Mouse (Mus musculus): ENCODE data around the gene Gm1113. TPM values are rescaled to one million over a fixed set of nuclear protein-coding genes. Genes with fewer than 3 reads are reported as not detected.
A peak's percentile ranks its signal among the peaks of the same experiment; 100 is the strongest.

Gene Gm1113
- polyA plus RNA-seq, 1 experiment from 2014 or later = not detected

DNA sequence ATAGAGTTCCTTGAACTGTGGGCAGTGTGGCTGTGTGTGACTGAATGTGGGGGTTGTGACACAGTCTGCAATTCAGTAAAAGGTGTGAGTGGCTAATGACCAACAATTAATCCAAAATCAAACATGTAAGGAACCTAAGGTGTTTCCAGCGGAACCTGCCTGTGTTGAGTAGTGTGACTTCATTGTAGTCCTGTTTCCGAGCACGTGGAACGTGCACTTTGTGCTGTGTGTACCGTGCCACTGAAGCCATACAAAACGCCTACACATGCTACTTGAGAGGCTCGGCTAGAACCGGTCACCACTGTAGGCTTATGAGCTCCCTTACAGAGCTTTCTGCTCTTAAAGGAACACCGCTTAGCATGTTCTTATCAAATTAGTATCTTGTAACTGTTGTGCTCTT is 30.4 kb upstream of the Gm1113 start:
- Histone ChIP-seq H3K36me3 (replicated peaks; ENCODE audit: control insufficient read depth, insufficient read depth, low read depth, low read length) (no peaks in the 10 kb centered on the region), H3K9me3 (replicated peaks; ENCODE audit: control insufficient read depth, low read length) (no peaks in the 10 kb centered on the region), H3K4me3 (ENCODE audit: low read depth, low read length) (no peak overlapping the region), H3K4me2 (ENCODE audit: low read depth, low read length) (no peak overlapping the region), H3K27me3 (ENCODE audit: control insufficient read depth, insufficient read depth, low read length) (no peaks in the 10 kb centered on the region), H3K27ac (replicated peaks; ENCODE audit: low read depth, low read length) (no peak overlapping the region), H3K9ac (replicated peaks; ENCODE audit: low read length) (no peak overlapping the region), H3K4me1 (ENCODE audit: control insufficient read depth, insufficient read depth, low read length) (no peaks in the 10 kb centered on the region)
- DNase-seq (ENCODE audit: low spot score) (no peak), ATAC-seq (replicated peaks; ENCODE audit: insufficient number of reproducible peaks, low FRiP score, low TSS enrichment, low read depth) (no peak)
- 83% methylated on average over 9 of the region's 9 CpGs for WGBS

DNA sequence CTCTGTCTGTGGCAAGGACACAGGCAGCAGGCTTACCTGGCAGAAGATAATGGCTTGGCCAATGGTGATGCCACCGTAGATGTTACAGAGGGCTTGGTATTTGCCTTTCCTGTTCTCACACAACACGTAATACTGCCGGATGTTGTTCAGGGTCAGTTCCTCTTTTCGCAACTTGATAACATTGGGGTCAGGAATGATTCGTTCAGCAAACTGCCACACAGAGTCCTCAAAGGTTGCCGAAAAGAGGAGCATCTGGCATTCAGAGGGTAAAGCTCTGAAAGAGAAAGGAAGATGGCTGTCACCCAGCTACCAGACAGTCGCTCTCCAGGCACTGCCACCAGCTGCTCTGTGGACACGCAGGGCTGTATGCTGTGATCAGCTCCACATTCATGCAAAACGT is 28.7 kb upstream of the Gm1113 start:
- 84% methylated on average over 9 of the region's 9 CpGs for WGBS
- no peak for DNase-seq (ENCODE audit: low spot score)
- H3K4me1 ChIP-seq (ENCODE audit: control insufficient read depth, insufficient read depth, low read length) = no peaks in the 10 kb centered on the region
- no peaks in the 10 kb centered on the region for H3K36me3 ChIP-seq (replicated peaks; ENCODE audit: control insufficient read depth, insufficient read depth, low read depth, low read length)
- H3K9ac ChIP-seq (replicated peaks; ENCODE audit: low read length) = no peak overlapping the region
- no peak overlapping the region for H3K4me2 ChIP-seq (ENCODE audit: low read depth, low read length)
- ATAC-seq (replicated peaks; ENCODE audit: insufficient number of reproducible peaks, low FRiP score, low TSS enrichment, low read depth) = no peak
- no peak overlapping the region for H3K27ac ChIP-seq (replicated peaks; ENCODE audit: low read depth, low read length)
- H3K9me3 ChIP-seq (replicated peaks; ENCODE audit: control insufficient read depth, low read length) = no peaks in the 10 kb centered on the region
- no peaks in the 10 kb centered on the region for H3K27me3 ChIP-seq (ENCODE audit: control insufficient read depth, insufficient read depth, low read length)
- H3K4me3 ChIP-seq (ENCODE audit: low read depth, low read length) = no peak overlapping the region

DNA sequence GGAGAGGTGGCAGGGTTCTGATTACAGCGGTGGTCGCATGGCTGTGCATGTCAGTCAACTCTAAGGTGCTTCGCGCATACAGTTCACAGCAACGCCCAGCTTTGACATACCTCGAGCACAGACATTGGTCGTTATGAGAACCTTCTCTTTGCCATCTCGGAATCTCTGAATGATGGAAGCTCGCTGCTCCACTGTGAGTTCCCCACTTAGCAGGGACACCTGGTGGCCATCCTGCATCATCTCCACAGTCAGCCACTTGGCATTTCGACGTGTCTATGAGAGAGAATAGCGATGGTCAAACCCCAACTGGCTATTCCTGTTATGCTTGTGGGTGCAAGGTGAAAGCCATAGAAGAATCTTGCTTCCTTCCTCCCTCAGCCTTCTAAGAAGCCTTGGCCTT is 27.6 kb upstream of the Gm1113 start:
- no peak overlapping the region for H3K27ac ChIP-seq (replicated peaks; ENCODE audit: low read depth, low read length)
- DNase-seq (ENCODE audit: low spot score) = no peak
- H3K9me3 ChIP-seq (replicated peaks; ENCODE audit: control insufficient read depth, low read length) = no peaks in the 10 kb centered on the region
- 72% methylated on average over 12 of the region's 12 CpGs for WGBS
- H3K27me3 ChIP-seq (ENCODE audit: control insufficient read depth, insufficient read depth, low read length) = no peaks in the 10 kb centered on the region
- H3K4me1 ChIP-seq (ENCODE audit: control insufficient read depth, insufficient read depth, low read length) = no peaks in the 10 kb centered on the region
- H3K36me3 ChIP-seq (replicated peaks; ENCODE audit: control insufficient read depth, insufficient read depth, low read depth, low read length) = no peaks in the 10 kb centered on the region
- ATAC-seq (replicated peaks; ENCODE audit: insufficient number of reproducible peaks, low FRiP score, low TSS enrichment, low read depth) = no peak
- no peak overlapping the region for H3K4me3 ChIP-seq (ENCODE audit: low read depth, low read length)
- H3K4me2 ChIP-seq (ENCODE audit: low read depth, low read length) = no peak overlapping the region
- H3K9ac ChIP-seq (replicated peaks; ENCODE audit: low read length) = no peak overlapping the region

DNA sequence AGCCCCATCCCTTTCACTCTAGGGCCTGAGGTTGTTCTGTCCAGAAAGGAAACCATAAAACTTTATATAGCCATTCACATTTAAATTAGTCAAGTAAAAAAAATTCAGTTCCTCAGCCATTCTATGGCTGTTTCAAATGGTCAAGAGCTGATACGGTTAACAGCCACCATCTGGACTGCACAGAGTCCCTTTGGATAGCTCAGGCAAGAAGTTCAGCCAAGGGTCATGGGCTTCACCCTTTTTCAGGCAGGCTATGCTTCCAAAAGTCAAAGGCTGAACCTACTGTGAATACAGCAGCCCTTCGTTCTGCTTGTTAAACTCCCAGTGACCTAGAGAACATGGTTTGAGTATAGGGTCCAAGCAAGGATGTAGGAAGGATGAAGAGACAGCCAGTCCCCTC is 26.6 kb upstream of the Gm1113 start:
- no peak for DNase-seq (ENCODE audit: low spot score)
- H3K4me3 ChIP-seq (ENCODE audit: low read depth, low read length) = no peak overlapping the region
- no peaks in the 10 kb centered on the region for H3K9me3 ChIP-seq (replicated peaks; ENCODE audit: control insufficient read depth, low read length)
- H3K36me3 ChIP-seq (replicated peaks; ENCODE audit: control insufficient read depth, insufficient read depth, low read depth, low read length) = no peaks in the 10 kb centered on the region
- no peak for ATAC-seq (replicated peaks; ENCODE audit: insufficient number of reproducible peaks, low FRiP score, low TSS enrichment, low read depth)
- 76% methylated on average over 2 of the region's 2 CpGs for WGBS
- H3K4me1 ChIP-seq (ENCODE audit: control insufficient read depth, insufficient read depth, low read length) = no peaks in the 10 kb centered on the region
- no peak overlapping the region; the same call in 1 of the 2 replicates for H3K9ac ChIP-seq (replicated peaks; ENCODE audit: low read length)
- H3K27ac ChIP-seq (replicated peaks; ENCODE audit: low read depth, low read length) = no peak overlapping the region
- H3K4me2 ChIP-seq (ENCODE audit: low read depth, low read length) = no peak overlapping the region
- H3K27me3 ChIP-seq (ENCODE audit: control insufficient read depth, insufficient read depth, low read length) = no peaks in the 10 kb centered on the region

- no peak overlapping the region for H3K27ac ChIP-seq (replicated peaks; ENCODE audit: low read depth, low read length)
- no peaks in the 10 kb centered on the region for H3K4me1 ChIP-seq (ENCODE audit: control insufficient read depth, insufficient read depth, low read length)
- no peaks in the 10 kb centered on the region for H3K27me3 ChIP-seq (ENCODE audit: control insufficient read depth, insufficient read depth, low read length)
- ATAC-seq (replicated peaks; ENCODE audit: insufficient number of reproducible peaks, low FRiP score, low TSS enrichment, low read depth) (no peak), DNase-seq (ENCODE audit: low spot score) (no peak)
- H3K36me3 ChIP-seq (replicated peaks; ENCODE audit: control insufficient read depth, insufficient read depth, low read depth, low read length) = no peaks in the 10 kb centered on the region
- H3K4me3 ChIP-seq (ENCODE audit: low read depth, low read length) = no peak overlapping the region
- no peaks in the 10 kb centered on the region for H3K9me3 ChIP-seq (replicated peaks; ENCODE audit: control insufficient read depth, low read length)
- H3K4me2 ChIP-seq (ENCODE audit: low read depth, low read length) = no peak overlapping the region
- 84% methylated on average over 14 of the region's 14 CpGs for WGBS
- no peak overlapping the region for H3K9ac ChIP-seq (replicated peaks; ENCODE audit: low read length)
Measured at GRCm38 (mm10) chr9:35543099-35543860, 25.2 kb upstream of the Gm1113 start.

- H3K4me3 ChIP-seq (ENCODE audit: low read depth, low read length) = no peak overlapping the region
- no peak for ATAC-seq (replicated peaks; ENCODE audit: insufficient number of reproducible peaks, low FRiP score, low TSS enrichment, low read depth)
- no peaks in the 10 kb centered on the region for H3K9me3 ChIP-seq (replicated peaks; ENCODE audit: control insufficient read depth, low read length)
- no peak overlapping the region for H3K27ac ChIP-seq (replicated peaks; ENCODE audit: low read depth, low read length)
- no peaks in the 10 kb centered on the region for H3K27me3 ChIP-seq (ENCODE audit: control insufficient read depth, insufficient read depth, low read length)
- H3K4me2 ChIP-seq (ENCODE audit: low read depth, low read length) = no peak overlapping the region
- no peaks in the 10 kb centered on the region for H3K36me3 ChIP-seq (replicated peaks; ENCODE audit: control insufficient read depth, insufficient read depth, low read depth, low read length)
- no peaks in the 10 kb centered on the region for H3K4me1 ChIP-seq (ENCODE audit: control insufficient read depth, insufficient read depth, low read length)
- 73% methylated on average over 6 of the region's 6 CpGs for WGBS
- DNase-seq (ENCODE audit: low spot score) = no peak
- H3K9ac ChIP-seq (replicated peaks; ENCODE audit: low read length) = no peak overlapping the region
Measured at GRCm38 (mm10) chr9:35541941-35542340, 23.9 kb upstream of the Gm1113 start.

GRCm38 (mm10) chr9:35541488-35541887 is 23.4 kb upstream of the Gm1113 start:
- Histone ChIP-seq H3K27ac (replicated peaks; ENCODE audit: low read depth, low read length) (no peak overlapping the region), H3K9me3 (replicated peaks; ENCODE audit: control insufficient read depth, low read length) (no peaks in the 10 kb centered on the region), H3K27me3 (ENCODE audit: control insufficient read depth, insufficient read depth, low read length) (no peaks in the 10 kb centered on the region), H3K4me2 (ENCODE audit: low read depth, low read length) (no peak overlapping the region), H3K36me3 (replicated peaks; ENCODE audit: control insufficient read depth, insufficient read depth, low read depth, low read length) (no peaks in the 10 kb centered on the region), H3K4me3 (ENCODE audit: low read depth, low read length) (no peak overlapping the region), H3K4me1 (ENCODE audit: control insufficient read depth, insufficient read depth, low read length) (no peaks in the 10 kb centered on the region), H3K9ac (replicated peaks; ENCODE audit: low read length) (no peak overlapping the region)
- ATAC-seq (replicated peaks; ENCODE audit: insufficient number of reproducible peaks, low FRiP score, low TSS enrichment, low read depth) = peak; percentile 85
- 7% methylated on average over 6 of the region's 6 CpGs for WGBS
- DNase-seq (ENCODE audit: low spot score) = peak; percentile 93

- Histone ChIP-seq H3K27me3 (ENCODE audit: control insufficient read depth, insufficient read depth, low read length) (no peaks in the 10 kb centered on the region), H3K4me1 (ENCODE audit: control insufficient read depth, insufficient read depth, low read length) (no peaks in the 10 kb centered on the region), H3K27ac (replicated peaks; ENCODE audit: low read depth, low read length) (no peak overlapping the region), H3K36me3 (replicated peaks; ENCODE audit: control insufficient read depth, insufficient read depth, low read depth, low read length) (no peaks in the 10 kb centered on the region), H3K4me3 (ENCODE audit: low read depth, low read length) (no peak overlapping the region), H3K9me3 (replicated peaks; ENCODE audit: control insufficient read depth, low read length) (no peaks in the 10 kb centered on the region), H3K4me2 (ENCODE audit: low read depth, low read length) (no peak overlapping the region), H3K9ac (replicated peaks; ENCODE audit: low read length) (no peak overlapping the region)
- WGBS = 76% methylated on average over 5 of the region's 5 CpGs
- ATAC-seq (replicated peaks; ENCODE audit: insufficient number of reproducible peaks, low FRiP score, low TSS enrichment, low read depth) (peak; percentile 31; the same call in 1 of the 2 replicates), DNase-seq (ENCODE audit: low spot score) (no peak)
Measured at GRCm38 (mm10) chr9:35541024-35541423, 23.0 kb upstream of the Gm1113 start.
